Mouse (Mus musculus) forebrain, embryonic 11.5 days (tissue): ENCODE results near the gene Pacrg. TPM values are rescaled to one million over a fixed set of nuclear protein-coding genes. Genes with fewer than 3 reads are reported as not detected.

Source experiments
- ATAC-seq: fragments of 200-750 bp; cut with Nextera tagmentation; replicated peaks from 2 replicates; pipeline ENCODE4 v1.8.0; 2017; ENCODE audit warnings: moderate TSS enrichment; ENCODE audit not compliant: low FRiP score
- DNase-seq: peaks from one replicate; pipeline ENCODE4 v3.0.0-alpha.2; 2017; ENCODE audit warnings: low spot score
- H3K27ac ChIP-seq: fragments of 300-500 bp; sonication (generic); 2 replicates; pipeline ENCODE4 v1.5.1; 2014; ENCODE audit warnings: low read depth, low read length
- H3K27me3 ChIP-seq: fragments of 300-500 bp; sonication (generic); 2 replicates; pipeline ENCODE4 v1.6.1; 2014; ENCODE audit warnings: mild to moderate bottlenecking, low read length, mixed read lengths; ENCODE audit not compliant: control insufficient read depth, insufficient read depth
- H3K36me3 ChIP-seq: fragments of 300-500 bp; sonication (generic); 2 replicates; pipeline ENCODE4 v1.6.1; 2014; ENCODE audit warnings: mild to moderate bottlenecking, low read length, moderate library complexity, mixed read lengths; ENCODE audit not compliant: control insufficient read depth, insufficient read depth
- H3K4me1 ChIP-seq: fragments of 300-500 bp; sonication (generic); replicated peaks from 2 replicates; pipeline ENCODE4 v1.6.1; 2014; ENCODE audit warnings: low read length, mixed read lengths; ENCODE audit not compliant: control insufficient read depth, insufficient read depth
- H3K4me2 ChIP-seq: fragments of 300-500 bp; sonication (generic); 2 replicates; pipeline ENCODE4 v1.6.1; 2014; ENCODE audit warnings: low read depth, mild to moderate bottlenecking, low read length, moderate library complexity, mixed read lengths; ENCODE audit not compliant: severe bottlenecking
- H3K4me3 ChIP-seq: fragments of 300-500 bp; sonication (generic); 2 replicates; pipeline ENCODE4 v1.5.1; 2014; ENCODE audit warnings: low read depth, low read length
- H3K9ac ChIP-seq: fragments of 300-500 bp; sonication (generic); 2 replicates; pipeline ENCODE4 v1.6.1; 2014; ENCODE audit warnings: low read length
- H3K9me3 ChIP-seq: fragments of 300-500 bp; sonication (generic); 2 replicates; pipeline ENCODE4 v1.6.1; 2016; ENCODE audit warnings: low read length, mixed read lengths; ENCODE audit not compliant: control insufficient read depth
- WGBS: fragments of 180-500 bp; shearing (Covaris S2); extraction: QIAGEN DNeasy Blood & Tissue Kit; methylation state at CpG from one replicate; pipeline ENCODE4 v1.1.7; 2014; 5-methylcytosine and 5-hydroxymethylcytosine counted together
- polyA plus RNA-seq: library from polyadenylated mRNA; unstranded; fragments of >200 nt; fragmentation: Nextera tagmentation; extraction: Ambion mirVana; gene quantifications from 2 replicates; pipeline ENCODE4 v1.2.1, GENCODE M21; 2014

The Pacrg gene
- polyA plus RNA-seq, 1 experiment from 2014 or later: 4.7 TPM

DNA sequence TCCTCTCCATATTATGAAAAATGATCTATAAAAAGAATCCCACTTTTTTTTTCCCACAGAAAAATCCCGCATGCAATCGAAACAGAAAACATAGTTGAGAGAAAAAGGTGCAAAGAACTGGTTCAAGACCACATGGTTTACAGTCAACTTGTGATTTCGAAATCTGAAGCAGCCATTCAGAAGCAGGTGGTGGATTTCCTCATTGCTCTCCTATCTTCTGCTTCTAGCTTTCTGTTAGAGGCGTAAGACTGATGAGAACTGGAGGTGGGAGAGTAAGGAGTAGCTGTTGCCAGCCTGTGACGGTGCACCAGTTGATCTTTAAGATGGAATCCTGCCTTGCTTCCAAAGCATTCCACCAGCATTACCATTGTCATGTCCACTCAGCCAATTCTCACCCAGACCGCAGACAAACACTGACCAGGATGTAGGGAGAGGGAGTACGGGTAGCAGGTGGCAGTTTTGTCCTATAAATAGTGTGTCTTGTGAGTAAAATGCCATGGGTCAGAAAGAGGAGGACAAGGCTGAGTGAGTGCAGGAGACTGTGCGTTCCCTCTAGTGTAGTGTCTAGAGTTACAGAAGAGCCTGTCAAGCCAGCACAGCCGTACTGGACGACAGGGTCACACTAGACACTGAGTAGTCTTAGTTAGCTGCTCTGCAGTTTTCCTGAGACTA is 73.2 kb downstream of the Pacrg start:
- Histone ChIP-seq H3K27me3 (no peaks in the 10 kb centered on the region), H3K4me1 (no peaks in the 10 kb centered on the region), H3K9ac (no peak overlapping the region), H3K36me3 (no peaks in the 10 kb centered on the region), H3K9me3 (no peaks in the 10 kb centered on the region), H3K4me2 (no peak overlapping the region), H3K27ac (no peak overlapping the region), H3K4me3 (no peak overlapping the region)
- ATAC-seq: no peak
- 87% methylated on average over 10 of the region's 10 CpGs for WGBS
- DNase-seq: no peak

DNA sequence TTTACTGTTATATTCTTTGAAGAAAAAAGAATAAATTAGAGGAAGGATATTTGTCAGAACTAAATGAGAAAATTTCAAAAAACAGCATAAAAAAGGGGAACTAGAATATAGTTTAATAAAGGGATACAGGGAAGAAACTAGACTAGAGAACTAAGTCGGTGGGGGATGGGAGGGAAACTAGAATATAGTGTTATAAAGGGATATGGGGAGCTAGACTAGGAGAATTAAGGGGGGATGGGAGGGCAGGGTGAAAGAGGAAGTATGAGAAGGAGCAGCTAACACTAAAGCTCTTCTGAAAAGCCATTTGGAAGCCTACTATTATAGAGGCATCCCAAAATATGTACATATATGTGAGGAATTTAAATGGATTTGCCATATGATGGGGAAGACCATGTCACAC is 75.8 kb downstream of the Pacrg start:
- ATAC-seq (no peak), DNase-seq (no peak)
- Histone ChIP-seq H3K4me1 (no peaks in the 10 kb centered on the region), H3K4me3 (no peak overlapping the region), H3K9me3 (no peaks in the 10 kb centered on the region), H3K36me3 (no peaks in the 10 kb centered on the region), H3K9ac (no peak overlapping the region), H3K4me2 (no peak overlapping the region), H3K27me3 (no peaks in the 10 kb centered on the region), H3K27ac (no peak overlapping the region)
- WGBS: 91% methylated on average over 1 of the region's 1 CpGs

DNA sequence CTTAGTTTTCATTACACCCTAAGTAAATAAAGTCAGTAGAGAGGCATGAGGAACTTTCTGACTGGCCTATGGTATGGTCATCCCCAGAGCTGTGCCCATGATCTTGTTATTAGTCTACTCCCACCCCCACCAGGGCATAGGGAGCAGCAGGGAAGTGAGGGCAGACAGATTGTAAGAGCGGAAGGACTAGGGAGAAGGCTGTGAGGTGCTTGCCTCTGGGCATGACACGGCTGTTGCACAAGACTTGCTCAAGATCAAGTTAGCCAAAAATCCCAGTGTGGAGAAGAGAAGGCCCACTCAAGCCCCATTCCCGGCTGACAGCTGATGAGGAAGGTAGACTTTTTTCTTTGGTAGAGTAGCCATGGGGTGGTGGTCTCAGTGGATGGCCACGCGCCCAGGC is 82.7 kb downstream of the Pacrg start:
- H3K4me1 ChIP-seq: no peaks in the 10 kb centered on the region
- no peaks in the 10 kb centered on the region for H3K9me3 ChIP-seq
- no peak for ATAC-seq
- DNase-seq: no peak
- H3K4me2 ChIP-seq: no peak overlapping the region
- no peak overlapping the region for H3K4me3 ChIP-seq
- no peaks in the 10 kb centered on the region for H3K36me3 ChIP-seq
- 95% methylated on average over 5 of the region's 5 CpGs for WGBS
- H3K27ac ChIP-seq: no peak overlapping the region
- H3K9ac ChIP-seq: no peak overlapping the region
- H3K27me3 ChIP-seq: no peaks in the 10 kb centered on the region

DNA sequence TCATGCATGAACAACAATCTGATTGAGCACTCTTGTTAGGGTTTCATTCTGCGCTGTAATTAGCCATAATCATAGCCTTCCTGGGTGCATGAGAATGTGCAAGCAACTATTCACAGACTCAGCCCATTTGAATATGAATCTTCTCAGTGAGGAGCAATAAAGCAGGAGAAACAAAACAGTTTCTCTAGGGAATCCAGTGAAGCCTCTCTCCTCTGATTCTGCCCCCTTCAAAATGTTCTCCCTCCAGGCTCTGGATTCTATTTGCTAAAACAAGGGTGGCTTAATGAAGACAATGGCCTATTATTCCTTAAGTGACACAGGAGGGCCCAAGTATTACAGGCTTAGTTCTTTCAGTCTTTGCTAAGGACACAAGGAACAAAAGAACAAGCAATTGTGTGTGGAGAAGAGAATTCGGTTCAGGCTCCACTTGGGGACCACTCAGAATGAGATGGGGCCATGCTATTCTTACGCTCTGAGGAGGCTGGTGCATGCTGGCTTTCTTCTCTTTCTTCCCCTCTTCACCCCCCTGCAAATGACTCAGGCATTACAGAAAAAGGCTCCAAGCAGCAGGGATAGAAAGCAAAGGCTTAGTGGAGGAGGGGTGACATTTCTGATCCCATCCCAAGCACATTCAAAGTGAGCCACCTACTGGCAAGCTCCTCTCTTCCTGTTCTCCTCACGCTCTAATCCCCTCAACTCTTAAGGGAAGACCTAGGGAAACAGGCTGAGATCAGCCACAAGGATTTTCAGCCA is 95.2 kb downstream of the Pacrg start:
- Histone ChIP-seq H3K4me1 (peaks cover 14% of the 10 kb centered on the region), H3K9me3 (no peaks in the 10 kb centered on the region), H3K27ac (peak overlapping the region; percentile 80), H3K9ac (no peak overlapping the region), H3K4me3 (no peak overlapping the region), H3K4me2 (no peak overlapping the region), H3K27me3 (no peaks in the 10 kb centered on the region), H3K36me3 (no peaks in the 10 kb centered on the region)
- ATAC-seq (peak; percentile 95), DNase-seq (peak; percentile 80)
- 5% methylated on average over 4 of the region's 4 CpGs for WGBS

DNA sequence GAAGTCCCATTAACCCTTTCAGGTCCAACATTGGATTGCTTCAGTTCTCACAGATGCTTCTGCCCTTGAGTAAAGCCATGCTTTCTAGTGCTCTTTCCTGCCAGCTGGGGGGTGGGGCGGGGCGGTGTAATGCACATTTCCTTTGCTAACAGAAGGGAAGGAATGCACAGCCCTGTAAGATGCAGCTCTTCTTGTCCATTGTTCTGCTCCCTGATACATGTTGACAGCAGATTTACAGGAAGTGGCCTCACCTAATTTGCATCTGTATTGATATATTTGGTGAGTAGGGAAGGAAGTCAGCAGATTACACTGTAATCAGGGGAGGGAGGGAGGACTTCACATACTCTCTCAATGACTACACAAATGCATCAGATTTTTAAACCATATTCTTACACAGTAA is 100.0 kb downstream of the Pacrg start:
- WGBS: 92% methylated on average over 2 of the region's 2 CpGs
- H3K4me1 ChIP-seq: peaks cover 4% of the 10 kb centered on the region
- H3K9me3 ChIP-seq: no peaks in the 10 kb centered on the region
- DNase-seq (no peak), ATAC-seq (no peak)
- no peak overlapping the region for H3K27ac ChIP-seq
- no peak overlapping the region for H3K4me2 ChIP-seq
- H3K4me3 ChIP-seq: no peak overlapping the region
- no peaks in the 10 kb centered on the region for H3K36me3 ChIP-seq
- no peak overlapping the region for H3K9ac ChIP-seq
- no peaks in the 10 kb centered on the region for H3K27me3 ChIP-seq

DNA sequence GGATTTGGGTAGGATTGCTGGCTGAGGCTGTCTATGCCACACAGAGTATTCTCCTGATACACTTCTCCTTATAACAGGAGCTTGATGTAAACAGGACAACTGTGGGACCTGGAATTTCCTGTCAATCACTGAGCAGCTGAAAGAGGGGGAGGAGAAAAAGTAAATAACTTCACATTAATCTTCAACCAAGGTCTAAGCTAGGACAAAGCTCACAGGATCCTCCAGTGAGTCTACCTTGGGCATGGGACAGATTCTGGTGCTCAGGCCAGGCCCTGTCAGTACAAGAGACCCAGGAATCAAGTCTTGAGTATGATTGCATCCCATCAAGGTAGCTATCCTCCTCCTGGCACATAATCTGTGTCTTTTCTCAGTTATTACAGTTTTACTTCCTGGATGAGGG is 102.1 kb downstream of the Pacrg start:
- Histone ChIP-seq H3K4me1 (no peaks in the 10 kb centered on the region; the same call in 1 of the 2 replicates), H3K4me2 (no peak overlapping the region), H3K36me3 (no peaks in the 10 kb centered on the region), H3K4me3 (no peak overlapping the region), H3K9ac (no peak overlapping the region), H3K9me3 (no peaks in the 10 kb centered on the region), H3K27ac (no peak overlapping the region), H3K27me3 (no peaks in the 10 kb centered on the region)
- ATAC-seq (no peak), DNase-seq (no peak)

DNA sequence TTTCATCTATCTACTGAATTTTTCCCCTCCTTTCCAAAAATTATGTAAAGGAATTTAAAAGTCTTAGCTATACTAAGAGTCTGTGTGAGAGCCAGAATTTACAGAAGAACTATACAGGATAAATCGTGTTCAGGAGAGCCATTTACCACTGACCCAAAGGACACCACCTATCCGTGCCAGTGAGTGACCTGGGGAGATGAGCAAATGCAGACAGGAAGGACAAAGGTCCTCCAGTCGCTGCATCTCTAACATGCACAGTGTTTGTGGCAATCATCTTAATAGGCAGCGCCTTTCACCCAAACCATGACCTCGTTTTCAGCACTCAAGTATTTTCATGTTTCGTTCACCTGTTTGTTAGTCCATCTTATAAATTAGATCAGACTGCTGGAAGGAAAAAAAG is 105.4 kb downstream of the Pacrg start:
- H3K27ac ChIP-seq: no peak overlapping the region
- DNase-seq: no peak
- peaks cover 5% of the 10 kb centered on the region; the same call in 1 of the 2 replicates for H3K4me1 ChIP-seq
- H3K27me3 ChIP-seq: no peaks in the 10 kb centered on the region
- no peak overlapping the region for H3K9ac ChIP-seq
- no peak overlapping the region for H3K4me2 ChIP-seq
- no peaks in the 10 kb centered on the region for H3K36me3 ChIP-seq
- no peak for ATAC-seq
- no peaks in the 10 kb centered on the region for H3K9me3 ChIP-seq
- no peak overlapping the region for H3K4me3 ChIP-seq
- WGBS: 55% methylated on average over 6 of the region's 6 CpGs

DNA sequence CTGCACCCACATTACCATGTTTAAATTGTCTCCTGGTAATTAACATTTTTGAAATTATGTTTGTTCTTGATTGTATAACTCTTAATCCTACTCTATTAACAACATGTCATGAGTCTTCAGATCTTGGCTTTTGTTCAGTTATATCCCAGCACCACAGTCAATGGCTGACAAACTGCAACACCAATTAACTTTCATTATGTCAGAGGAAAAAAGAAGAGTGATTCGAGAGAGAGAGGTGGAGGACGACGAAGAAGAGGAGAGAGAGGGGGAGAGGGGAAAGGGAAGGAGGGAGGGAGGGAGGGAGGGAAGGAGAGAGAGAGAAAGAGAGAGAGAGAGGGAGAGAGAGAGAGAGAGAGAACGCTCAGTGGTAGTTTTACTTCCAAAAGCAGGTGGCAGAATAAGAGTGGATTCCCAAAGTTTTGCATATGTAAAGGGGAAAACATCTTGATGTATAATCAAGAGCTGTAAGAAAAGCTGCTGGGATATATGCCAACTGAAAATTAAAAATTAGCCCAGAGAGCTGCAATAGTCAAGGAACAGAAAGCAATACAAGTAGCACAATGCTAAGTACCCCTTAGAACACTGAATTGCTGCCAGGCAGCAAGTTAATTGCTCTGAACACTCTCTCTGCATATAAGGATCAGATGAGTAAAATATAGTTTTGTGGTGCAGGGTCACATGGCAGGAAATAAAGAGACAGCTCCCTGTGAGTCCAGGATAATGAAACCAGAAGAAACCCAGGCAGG is 107.6 kb downstream of the Pacrg start:
- no peaks in the 10 kb centered on the region for H3K9me3 ChIP-seq
- H3K36me3 ChIP-seq: no peaks in the 10 kb centered on the region
- H3K9ac ChIP-seq: no peak overlapping the region
- H3K27me3 ChIP-seq: no peaks in the 10 kb centered on the region
- ATAC-seq (no peak), DNase-seq (no peak)
- WGBS: 18% methylated on average over 4 of the region's 4 CpGs
- peaks cover 5% of the 10 kb centered on the region; the same call in 1 of the 2 replicates for H3K4me1 ChIP-seq
- H3K27ac ChIP-seq: no peak overlapping the region
- no peak overlapping the region for H3K4me2 ChIP-seq
- H3K4me3 ChIP-seq: no peak overlapping the region
